Mouse (Mus musculus): Measurements from ENCODE around the gene Paqr3. TPM values are rescaled to one million over a fixed set of nuclear protein-coding genes. Genes with fewer than 3 reads are reported as not detected.

The Paqr3 gene
- polyA plus RNA-seq, 1 experiment: 16.5 TPM

DNA sequence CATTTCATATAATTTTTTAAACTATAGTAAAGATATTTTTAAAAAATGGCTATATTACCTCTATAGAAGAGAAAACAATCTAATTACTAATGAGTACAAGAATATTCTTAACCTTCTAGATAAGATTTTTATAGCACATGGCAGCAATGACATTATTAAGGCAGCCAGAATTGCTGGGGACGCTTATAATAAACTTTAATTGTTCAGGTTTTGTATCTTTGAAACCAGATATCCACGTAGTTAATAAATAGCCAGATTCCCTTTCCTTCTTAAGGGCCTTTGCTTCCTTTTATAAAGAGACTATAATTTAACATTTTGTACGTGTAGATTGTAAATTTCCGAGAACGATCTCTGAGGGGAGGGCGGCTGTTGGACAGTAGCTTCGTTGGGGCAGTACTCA, 66.1 kb downstream of the Paqr3 start:
- Histone ChIP-seq H3K4me1 (ENCODE audit: control insufficient read depth, insufficient read depth, low read length) (0 out of 2 replicates have a peak, but pooled peaks cover 3% of the 10 kb centered on the region), H3K4me3 (replicated peaks; ENCODE audit: insufficient read depth, low read depth, low read length) (no peak overlapping the region), H3K27me3 (ENCODE audit: control insufficient read depth, insufficient read depth, low read length) (no peaks in the 10 kb centered on the region), H3K27ac (ENCODE audit: insufficient read depth, low read length) (no peak overlapping the region)
- WGBS: 97% methylated on average over 7 of the region's 7 CpGs
- TF ChIP-seq POLR2A (IDR thresholded peaks at IDR 0.05; ENCODE audit: borderline replicate concordance, insufficient read depth, low read length): no peak
- no peak for TF ChIP-seq CTCF (IDR thresholded peaks at IDR 0.05; ENCODE audit: borderline replicate concordance, insufficient read depth, low read depth, low read length)
- no peak for DNase-seq

Other genes starting within 250 kb of the Paqr3 start
- 10.3 and 11.4 TPM in 2 replicates for gene Bmp2k, start 113.9 kb downstream of the Paqr3 start, polyA plus RNA-seq (2012; rRNA removed)

Measured in cerebellum, adult 2 months (tissue).